Comparison of ENCODE assay signal across 8 mouse cellular contexts in the genomic region with DNA sequence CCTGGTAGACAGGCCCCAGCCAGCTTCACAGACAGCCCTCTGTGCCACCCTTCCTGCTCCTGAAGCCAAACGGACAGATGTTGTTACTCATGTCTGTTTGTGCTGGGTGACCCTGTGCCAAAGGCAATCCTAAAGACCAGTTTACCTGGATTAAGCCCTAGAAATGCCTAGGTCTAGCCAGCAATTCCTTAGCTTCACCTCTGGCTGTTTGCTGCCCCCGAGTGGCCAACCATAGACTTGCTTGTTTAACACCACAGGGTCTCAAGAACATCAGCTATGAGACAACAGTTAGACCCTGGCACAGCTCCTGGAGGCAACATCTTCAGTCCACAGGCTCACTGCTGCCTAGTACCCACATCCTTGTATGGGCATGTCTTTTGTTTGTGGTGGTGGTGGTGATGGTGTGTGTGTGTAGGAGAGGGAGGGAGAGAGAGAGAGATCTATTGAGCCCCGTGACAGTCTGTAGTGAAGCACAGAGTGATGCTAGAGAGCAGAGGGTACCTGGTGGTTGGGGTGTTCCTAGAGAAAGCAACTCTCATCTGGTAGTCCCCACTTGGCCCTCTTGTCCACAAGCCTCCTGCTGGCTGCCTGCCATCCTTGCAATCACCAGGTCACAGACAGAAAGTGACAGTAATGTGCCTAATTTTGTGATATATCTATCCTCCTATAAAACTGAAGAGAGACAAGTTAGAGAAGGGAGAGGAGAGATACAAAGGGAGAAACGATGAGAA. TPM values are rescaled to one million over a fixed set of nuclear protein-coding genes. Genes with fewer than 3 reads are reported as not detected.
DNase-seq lines count a peak whose midpoint lies in the region; ATAC-seq and TF ChIP-seq lines count a peak whose summit lies in the region.

No protein-coding gene starts in this region.

- peak; percentile 56; the same call in 1 of the 2 replicates for TF ChIP-seq CTCF in embryonic fibroblast, embryonic 13.5 days (IDR thresholded peaks at IDR 0.05; ENCODE audit: borderline replicate concordance, insufficient read depth, low read length)

- H3K27ac ChIP-seq in embryonic fibroblast, embryonic 13.5 days (ENCODE audit: insufficient read depth, low read length): no peak overlapping the region

- ATAC-seq in inflammation-experienced regulatory T-cells, adult 6 months: no peak

- no peak for TF ChIP-seq POLR2A in embryonic fibroblast, embryonic 13.5 days (IDR thresholded peaks at IDR 0.05; ENCODE audit: low read depth, low read length)

- no peak overlapping the region for H3K4me3 ChIP-seq in embryonic fibroblast, embryonic 13.5 days (ENCODE audit: insufficient read depth, low read length)

- no peaks in the 10 kb centered on the region for H3K4me1 ChIP-seq in embryonic fibroblast, embryonic 13.5 days (ENCODE audit: control insufficient read depth, insufficient read depth, low read length)

- peak; percentile 88 for DNase-seq in ES-CJ7 (ENCODE audit: low read depth, low spot score)
- peak; percentile 40 to 52 for DNase-seq in adrenal gland, postnatal 4 days (ENCODE audit: low spot score in 2 of 2)
- DNase-seq in heart, postnatal 4 days: peak; percentile 86
- peak; percentile 47 for DNase-seq in layer of hippocampus, adult 9-10 months (ENCODE audit: low spot score)
- peak; percentile 91 for DNase-seq in lung, postnatal 36 days
- peak; percentile 78 for DNase-seq in right cerebral cortex, postnatal 14 days

RNA-seq across cellular contexts. Expression of gene Rangrf, which starts 7.8 kb away (rescaled TPM):
- total RNA-seq in adrenal gland, postnatal 4 days (2021): 10 to 100 TPM; 19.4 to 20.1 TPM
- 35.4 and 38.2 TPM in 2 replicates for polyA plus RNA-seq in embryonic fibroblast, embryonic 13.5 days (2011; ENCODE audit: insufficient read length, low read depth, missing spikeins)
- total RNA-seq in heart, postnatal 4 days (2021): 10 to 100 TPM; 41.0 to 44.7 TPM
- 10 to 100 TPM; 13.7 to 72.0 (median 38.3) TPM for polyA plus RNA-seq in inflammation-experienced regulatory T-cells, adult 6 months (2017; shearing (Covaris generic))

RNA-seq across cellular contexts. Expression of gene Slc25a35, which starts 14.9 kb away (rescaled TPM):
- total RNA-seq in adrenal gland, postnatal 4 days (2021): 1 to 10 TPM; 5.8 to 5.9 TPM
- 4.9 and 5.7 TPM in 2 replicates for polyA plus RNA-seq in embryonic fibroblast, embryonic 13.5 days (2011; ENCODE audit: insufficient read length, low read depth, missing spikeins)
- total RNA-seq in heart, postnatal 4 days (2021): 1 to 10 TPM in 1 of 2 experiments, under 1 TPM in 1; 0.91 to 1.4 TPM
- 1 to 10 TPM; 7.0 to 8.3 (median 7.6) TPM for polyA plus RNA-seq in inflammation-experienced regulatory T-cells, adult 6 months (2017; shearing (Covaris generic))

RNA-seq across cellular contexts. Expression of gene Pfas, which starts 25.5 kb away (rescaled TPM):
- total RNA-seq in adrenal gland, postnatal 4 days (2021): 10 to 100 TPM; 37.5 to 42.3 TPM
- polyA plus RNA-seq in embryonic fibroblast, embryonic 13.5 days (2011; ENCODE audit: insufficient read length, low read depth, missing spikeins): 16.6 and 22.7 TPM in 2 replicates
- total RNA-seq in heart, postnatal 4 days (2021): 10 to 100 TPM; 14.3 to 14.5 TPM
- polyA plus RNA-seq in inflammation-experienced regulatory T-cells, adult 6 months (2017; shearing (Covaris generic)): 10 to 100 TPM; 22.0 to 29.0 (median 24.8) TPM

RNA-seq across cellular contexts. Expression of gene Arhgef15, which starts 25.5 kb away (rescaled TPM):
- 10 to 100 TPM; 28.6 to 29.5 TPM for total RNA-seq in adrenal gland, postnatal 4 days (2021)
- 0.55 and 1.4 TPM in 2 replicates for polyA plus RNA-seq in embryonic fibroblast, embryonic 13.5 days (2011; ENCODE audit: insufficient read length, low read depth, missing spikeins)
- 10 to 100 TPM; 32.1 to 36.8 TPM for total RNA-seq in heart, postnatal 4 days (2021)
- under 1 TPM in 1 of 3 experiments, not detected in 2; 0.21 TPM for polyA plus RNA-seq in inflammation-experienced regulatory T-cells, adult 6 months (2017; shearing (Covaris generic))

RNA-seq across cellular contexts. Expression of gene Ctc1, which starts 32.9 kb away (rescaled TPM):
- total RNA-seq in adrenal gland, postnatal 4 days (2021): 10 to 100 TPM; 50.2 to 51.3 TPM
- 43.2 and 44.2 TPM in 2 replicates for polyA plus RNA-seq in embryonic fibroblast, embryonic 13.5 days (2011; ENCODE audit: insufficient read length, low read depth, missing spikeins)
- 10 to 100 TPM; 36.8 to 37.7 TPM for total RNA-seq in heart, postnatal 4 days (2021)
- polyA plus RNA-seq in inflammation-experienced regulatory T-cells, adult 6 months (2017; shearing (Covaris generic)): 10 to 100 TPM in 1 of 3 experiments, 1 to 10 TPM in 2; 9.7 to 16.4 (median 9.8) TPM
